Comparison of ENCODE assay signal across 8 mouse cellular contexts in the genomic region with DNA sequence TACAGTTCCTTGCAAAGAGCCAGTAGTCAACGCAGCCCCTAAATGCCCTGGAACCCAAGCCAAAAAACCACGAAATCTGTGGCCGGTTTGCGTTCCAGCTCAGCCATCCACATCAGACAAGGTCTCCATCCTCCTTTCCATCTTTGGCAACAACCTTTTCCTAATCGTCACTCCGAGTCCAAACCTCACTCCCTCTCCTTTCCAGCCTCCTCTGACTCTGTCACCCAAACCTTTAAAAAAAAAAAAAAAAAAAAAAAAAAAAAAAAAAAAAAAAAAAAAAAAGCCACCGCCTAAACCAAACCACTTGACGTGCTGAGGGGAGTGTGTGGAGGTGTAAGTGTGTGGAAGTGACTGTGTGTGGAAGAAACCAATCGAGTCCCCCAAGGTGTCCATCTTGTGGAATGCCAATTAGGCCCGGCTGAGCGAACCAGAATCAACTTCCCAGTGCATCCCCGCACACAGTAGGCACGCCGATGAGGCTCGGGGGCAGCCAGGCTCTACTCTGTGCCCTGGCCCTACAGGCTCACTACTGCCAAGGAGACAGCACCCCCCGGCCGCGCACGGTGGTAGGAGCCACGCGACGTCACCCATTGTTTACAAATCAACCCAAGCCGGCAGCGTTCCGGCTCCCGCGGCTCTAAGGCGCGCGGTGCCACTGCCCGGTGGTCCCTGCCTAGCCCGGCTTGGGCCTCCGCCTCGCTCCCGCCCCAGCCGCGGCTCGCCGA. TPM values are rescaled to one million over a fixed set of nuclear protein-coding genes. Genes with fewer than 3 reads are reported as not detected.
A peak's percentile ranks its signal among the peaks of the same experiment; 100 is the strongest.
DNase-seq lines count a peak whose midpoint lies in the region; ATAC-seq and TF ChIP-seq lines count a peak whose summit lies in the region.

A gene (plus strand): TSS at position 590 of the 725 bp plus-strand sequence.

- peaks cover 7% of the 10 kb centered on the region; the same call in 1 of the 2 replicates for H3K4me1 ChIP-seq in cortical plate, adult 2 months (ENCODE audit: control insufficient read depth, insufficient read depth, low read length)

- peak within 1 kb of the TSS; percentile 55 for H3K4me3 ChIP-seq in cortical plate, adult 2 months (ENCODE audit: insufficient read depth, low read length)

- intact Hi-C loops in left cerebral cortex, postnatal 10 days (cut with DNase I) = no loop called here

- TF ChIP-seq POLR2A in cortical plate, adult 2 months (IDR thresholded peaks at IDR 0.05; ENCODE audit: extremely low read depth, insufficient read depth, low read length) = no peak

- peak; percentile 86 for ATAC-seq in activated CD4-positive, CD25-positive, alpha-beta regulatory T cell, adult 4 months
- peak; percentile 86 for ATAC-seq in megakaryocyte-erythroid progenitor cell, adult 5-6 weeks (replicated peaks; ENCODE audit: low FRiP score, low TSS enrichment, poor library complexity, severe bottlenecking)

- no peak for TF ChIP-seq CTCF in cortical plate, adult 2 months (IDR thresholded peaks at IDR 0.05; ENCODE audit: extremely low read depth, insufficient read depth, low read length)

- peak within 1 kb of the TSS; percentile 78 for H3K27ac ChIP-seq in cortical plate, adult 2 months (ENCODE audit: insufficient read depth, low read length)

- DNase-seq in gastrocnemius, postnatal 10 days = peak; percentile 77
- peak; percentile 94 for DNase-seq in induced T-regulatory cell, adult 2 months (ENCODE audit: low read depth)
- DNase-seq in left cerebral cortex, postnatal 10 days (ENCODE audit: extremely low spot score in 1 of 2, low spot score in 2 of 2) = peak; percentile 81 to 90
- peak; percentile 90 for DNase-seq in right cerebral cortex, postnatal 25 days
- peak; percentile 80 to 82 for DNase-seq in urinary bladder, postnatal 4 days (ENCODE audit: low spot score in 2 of 2)

RNA-seq across cellular contexts. Expression of the gene that starts here (rescaled TPM):
- polyA plus RNA-seq in activated CD4-positive, CD25-positive, alpha-beta regulatory T cell, adult 4 months (2017; shearing (Covaris generic)) = 10 to 100 TPM; 15.5 to 17.9 TPM
- 9.3 and 10.5 TPM in 2 replicates for polyA plus RNA-seq in cortical plate, adult 2 months (2012; rRNA removed)
- 1 to 10 TPM; 5.6 to 6.1 TPM for total RNA-seq in gastrocnemius, postnatal 10 days (2021)
- total RNA-seq in left cerebral cortex, postnatal 10 days (2021) = 10 to 100 TPM; 17.5 to 19.1 TPM
- 18.1 and 25.6 TPM in 2 replicates for total RNA-seq in megakaryocyte-erythroid progenitor cell, adult 5-6 weeks (2014; fragmentation: Nextera tagmentation)
- total RNA-seq in megakaryocyte-erythroid progenitor cell, adult 5-6 weeks (2017) = 17.7 and 32.4 TPM in 2 replicates

Comparison
In these comparisons a context has a peak if more than half of its experiments do, and no peak if none do; other contexts are left out.
1. Peak in every context shown above with its lines: DNase-seq, ATAC-seq, H3K4me3 ChIP-seq and H3K27ac ChIP-seq.